Mouse (Mus musculus): ENCODE results near the gene Copb1.

- TF ChIP-seq CTCF (IDR thresholded peaks at IDR 0.05; ENCODE audit: borderline replicate concordance, extremely low read depth, insufficient read depth, insufficient read length) (no peak), POLR2A (IDR thresholded peaks at IDR 0.05; ENCODE audit: borderline replicate concordance, extremely low read depth, insufficient read depth, insufficient read length, poor library complexity, severe bottlenecking) (no peak)
Observed at GRCm38 (mm10) chr7:114268446-114268845, 13.9 kb upstream of the Copb1 start.
